Mouse (Mus musculus): ENCODE results near the gene Naa50.

- TF ChIP-seq FLI1 (IDR thresholded peaks at IDR 0.05; ENCODE audit: low read length) (no peak), GATA1 (IDR thresholded peaks at IDR 0.05; ENCODE audit: borderline replicate concordance, low read length) (no peak)
Measured at GRCm38 (mm10) chr16:44154497-44155057, 14.9 kb downstream of the Naa50 start.
